Mouse (Mus musculus) embryo, embryonic 10 days (tissue): Measurements from ENCODE around the gene Ost4.
A peak's percentile ranks its signal among the peaks of the same experiment; 100 is the strongest.

Experiments
- DNase-seq: peaks from one replicate; pipeline ENCODE4 v3.0.0-alpha.2; 2015; ENCODE audit warnings: low spot score

Ost4 gene

DNA sequence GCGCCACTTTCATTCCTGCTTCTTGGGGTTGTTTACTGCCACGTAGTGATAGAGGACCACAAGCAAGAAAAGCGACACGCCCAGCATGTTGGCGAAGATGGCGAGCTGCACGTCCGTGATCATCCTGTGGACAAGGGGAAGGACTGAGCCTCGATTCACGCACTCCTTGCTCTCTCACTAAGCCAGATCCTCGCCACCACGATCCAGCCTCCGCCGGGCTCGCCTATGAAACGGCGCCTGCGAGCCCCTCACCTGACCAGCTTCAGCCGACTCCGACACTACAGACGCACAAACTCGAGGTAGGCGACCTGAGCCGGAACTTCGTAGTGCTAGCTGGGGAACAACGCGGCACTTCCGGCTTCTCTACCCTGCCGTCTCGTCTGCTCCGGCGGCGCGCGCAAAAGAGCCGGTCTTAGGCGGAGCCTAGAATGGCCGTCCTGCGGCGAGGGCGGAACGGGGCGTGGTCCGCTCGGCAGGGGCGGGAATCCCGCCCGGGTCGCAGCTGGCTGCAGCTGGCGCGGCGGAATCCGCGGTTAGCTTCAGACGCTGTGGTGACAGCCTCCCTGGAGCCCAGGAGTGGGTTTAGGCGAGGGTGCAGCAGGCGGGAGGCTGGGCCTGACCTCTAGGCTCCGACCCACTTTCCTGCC is at the start of gene Ost4:
Ost4 (minus strand) TSS at position 376 of the 647 bp plus-strand sequence.
- DNase-seq = peak; percentile 98

DNA sequence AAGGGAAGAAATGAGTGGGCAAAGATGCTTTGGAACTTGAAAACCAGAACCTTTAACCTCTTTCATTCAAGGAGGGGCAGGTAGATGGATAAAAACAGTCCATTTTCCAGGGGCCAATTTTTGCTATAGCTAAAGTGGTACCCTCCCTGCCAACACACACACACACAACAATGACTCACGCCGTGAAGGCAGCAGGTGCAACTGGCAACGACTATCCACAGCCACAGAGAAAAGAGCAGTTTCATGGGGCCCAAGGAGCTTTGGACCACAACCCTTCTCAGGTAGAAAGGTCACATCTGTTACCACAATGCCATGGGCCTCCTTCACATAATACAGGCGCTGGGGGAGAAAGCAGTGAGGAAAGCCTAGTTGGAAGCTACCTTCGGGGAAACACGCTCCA is 48.2 kb upstream of the Ost4 start:
- no peak for DNase-seq

DNA sequence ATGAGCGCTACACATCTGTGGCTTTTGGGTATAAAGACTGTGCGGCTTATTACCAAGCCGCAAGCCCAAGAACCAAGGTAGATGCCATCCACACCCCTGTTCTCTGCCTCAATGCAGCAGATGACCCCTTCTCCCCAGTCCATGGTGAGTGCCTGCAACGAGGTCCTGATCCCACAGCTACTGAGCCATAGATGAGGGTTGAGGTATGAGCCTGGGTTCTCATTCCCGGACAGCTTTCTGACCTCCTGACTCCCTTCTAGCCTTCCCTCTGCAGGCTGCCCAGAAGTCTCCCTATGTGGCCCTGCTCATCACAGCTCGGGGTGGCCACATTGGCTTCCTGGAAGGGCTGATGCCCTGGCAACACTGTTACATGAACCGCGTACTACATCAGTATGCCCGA is 47.0 kb upstream of the Ost4 start:
- DNase-seq = no peak

DNA sequence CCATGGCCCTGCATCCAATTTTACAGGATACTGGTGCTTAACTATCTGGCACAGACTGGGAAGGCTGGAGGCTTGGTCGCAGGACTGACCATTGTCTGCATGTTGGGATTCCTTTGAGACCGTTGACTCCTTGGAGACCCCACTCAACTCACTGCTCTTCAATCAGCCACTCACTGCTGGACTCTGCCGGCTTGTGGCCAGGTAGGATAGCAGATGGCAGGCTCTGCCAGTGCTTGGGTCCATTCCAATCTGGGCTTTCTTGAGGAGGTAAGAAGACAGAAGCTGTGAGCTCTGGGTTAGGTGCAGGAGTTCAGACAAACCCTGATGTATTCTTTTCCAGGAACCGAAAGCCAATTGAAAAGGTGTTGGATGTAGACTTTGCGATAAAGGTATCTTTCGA is 46.5 kb upstream of the Ost4 start:
- no peak for DNase-seq

DNA sequence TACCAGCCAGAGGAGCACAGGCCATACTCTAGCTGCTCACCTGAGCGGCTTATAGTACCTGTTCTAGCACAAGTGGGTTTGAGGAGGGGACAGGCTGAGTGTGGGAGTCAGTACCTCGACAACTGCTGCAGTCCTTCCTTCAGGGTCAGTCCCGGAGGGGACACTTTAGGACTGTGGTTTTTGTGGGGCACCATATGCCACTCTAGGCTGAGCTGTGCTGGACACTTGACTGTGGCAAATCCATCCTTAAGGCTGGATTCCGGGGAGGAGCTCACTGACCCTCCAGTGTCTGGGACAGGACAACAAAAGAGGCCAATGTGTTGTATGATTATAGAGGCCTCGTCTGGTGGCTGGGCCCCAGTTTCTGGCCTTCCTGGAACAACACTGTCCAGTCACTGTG is 45.0 kb upstream of the Ost4 start:
- DNase-seq = no peak

DNA sequence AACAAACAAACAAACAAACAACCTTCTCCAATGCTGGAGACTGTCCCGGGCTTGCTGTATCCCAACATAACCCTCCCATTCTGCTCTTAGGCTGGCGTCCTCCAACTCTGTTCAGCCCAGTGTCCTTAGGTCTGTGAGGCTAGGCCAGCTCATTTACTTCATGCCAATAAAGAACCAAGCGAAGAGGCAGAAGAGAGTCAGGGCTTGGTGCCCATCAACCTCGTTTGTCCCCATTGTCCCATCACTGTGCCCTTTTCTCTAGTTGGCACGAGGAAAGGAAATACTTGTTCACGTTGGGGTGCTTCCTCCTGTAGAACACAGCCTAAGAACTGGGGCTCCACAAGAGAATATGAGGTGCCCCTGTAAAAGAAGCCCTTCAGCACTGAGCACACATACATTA is 44.1 kb upstream of the Ost4 start:
- no peak for DNase-seq

DNA sequence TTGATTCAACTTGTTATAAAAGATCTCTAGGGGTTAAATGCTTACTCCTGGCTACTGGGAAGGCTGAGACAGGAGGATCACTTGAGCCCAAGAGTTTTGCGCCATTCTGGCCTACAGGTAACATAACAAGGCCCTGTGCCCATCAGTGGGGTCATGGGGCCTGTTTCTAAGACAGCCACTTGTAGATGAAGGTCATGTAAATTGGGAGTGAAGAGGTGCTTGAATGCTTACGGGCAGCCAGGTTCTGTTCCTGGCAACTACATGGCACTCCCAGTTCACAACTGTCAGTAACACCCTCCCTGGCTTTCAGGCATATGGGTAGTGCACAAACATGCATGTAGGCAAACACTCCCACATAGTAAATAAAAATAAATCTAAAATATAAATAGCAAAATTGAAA is 43.3 kb upstream of the Ost4 start:
- DNase-seq = no peak

DNA sequence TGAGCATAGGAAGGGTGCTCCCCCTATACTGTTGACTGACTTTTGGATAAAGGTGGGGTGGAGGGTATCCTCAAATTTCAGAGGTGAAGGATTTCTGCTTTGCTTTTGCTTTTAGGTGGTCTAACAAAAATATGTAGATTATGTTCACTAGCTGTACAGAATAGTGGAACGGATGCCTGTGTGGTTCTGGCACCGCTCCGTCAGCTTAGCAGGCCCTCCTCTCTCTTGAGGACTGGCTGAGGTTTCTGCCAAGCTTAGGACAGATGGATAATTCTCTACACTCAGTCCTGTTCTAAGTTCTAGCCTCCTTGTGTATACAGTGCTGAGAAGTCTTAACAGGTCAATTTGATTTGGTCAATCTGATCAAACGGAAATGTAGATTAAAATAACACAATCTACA is 42.9 kb upstream of the Ost4 start:
- DNase-seq = no peak

DNA sequence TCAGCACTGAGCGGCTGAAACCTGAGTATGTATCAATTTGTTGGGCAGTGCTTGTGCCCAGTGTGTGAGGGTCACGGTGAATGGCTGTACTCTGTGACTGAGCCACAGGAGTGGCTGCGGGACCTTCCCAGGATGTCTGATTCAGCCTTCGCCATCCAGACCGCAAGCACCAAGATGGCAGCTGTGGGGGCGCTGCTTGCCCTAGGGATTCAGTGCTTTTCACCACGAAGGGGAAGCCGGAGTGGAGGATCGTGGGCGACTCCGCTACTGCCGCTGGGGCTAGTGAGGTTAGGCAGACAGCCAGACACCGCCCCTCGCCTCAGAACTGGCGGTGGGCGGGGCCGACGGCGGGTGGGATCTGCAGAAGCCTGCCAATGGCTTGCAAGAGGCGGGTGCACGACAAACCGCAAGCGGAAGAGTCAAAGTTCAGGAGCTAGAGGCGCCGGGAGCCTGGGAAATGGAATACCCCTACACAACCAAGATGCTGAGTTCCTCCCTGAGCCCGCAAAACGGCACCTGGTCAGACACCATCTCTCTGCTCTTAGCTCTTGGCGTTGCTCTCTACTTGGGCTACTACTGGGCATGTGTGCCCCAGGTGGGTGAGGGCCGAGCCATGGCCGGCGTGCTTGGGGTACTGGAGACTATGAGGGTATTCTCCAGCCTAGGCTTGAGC is 42.2 kb upstream of the Ost4 start:
- peak; percentile 94 for DNase-seq

DNA sequence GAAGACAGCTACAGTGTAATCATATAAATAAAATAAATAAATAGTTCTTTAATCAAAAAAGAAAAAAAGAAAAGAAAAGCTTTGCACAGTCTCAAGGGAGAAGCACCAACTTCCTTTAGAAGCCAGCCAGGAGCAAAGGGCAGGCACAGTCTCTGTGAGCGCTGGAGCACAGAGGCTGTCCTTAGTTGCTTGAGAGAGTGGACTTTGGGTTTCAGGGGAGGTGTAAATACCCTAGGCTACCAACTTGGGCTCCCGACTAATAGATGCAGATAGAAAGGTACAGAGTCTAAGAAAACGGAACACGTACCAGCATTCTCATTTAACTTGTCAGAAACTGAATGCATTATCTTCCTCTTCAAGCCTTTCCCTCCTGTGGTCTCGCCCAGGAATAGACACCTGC is 41.0 kb upstream of the Ost4 start:
- no peak for DNase-seq

DNA sequence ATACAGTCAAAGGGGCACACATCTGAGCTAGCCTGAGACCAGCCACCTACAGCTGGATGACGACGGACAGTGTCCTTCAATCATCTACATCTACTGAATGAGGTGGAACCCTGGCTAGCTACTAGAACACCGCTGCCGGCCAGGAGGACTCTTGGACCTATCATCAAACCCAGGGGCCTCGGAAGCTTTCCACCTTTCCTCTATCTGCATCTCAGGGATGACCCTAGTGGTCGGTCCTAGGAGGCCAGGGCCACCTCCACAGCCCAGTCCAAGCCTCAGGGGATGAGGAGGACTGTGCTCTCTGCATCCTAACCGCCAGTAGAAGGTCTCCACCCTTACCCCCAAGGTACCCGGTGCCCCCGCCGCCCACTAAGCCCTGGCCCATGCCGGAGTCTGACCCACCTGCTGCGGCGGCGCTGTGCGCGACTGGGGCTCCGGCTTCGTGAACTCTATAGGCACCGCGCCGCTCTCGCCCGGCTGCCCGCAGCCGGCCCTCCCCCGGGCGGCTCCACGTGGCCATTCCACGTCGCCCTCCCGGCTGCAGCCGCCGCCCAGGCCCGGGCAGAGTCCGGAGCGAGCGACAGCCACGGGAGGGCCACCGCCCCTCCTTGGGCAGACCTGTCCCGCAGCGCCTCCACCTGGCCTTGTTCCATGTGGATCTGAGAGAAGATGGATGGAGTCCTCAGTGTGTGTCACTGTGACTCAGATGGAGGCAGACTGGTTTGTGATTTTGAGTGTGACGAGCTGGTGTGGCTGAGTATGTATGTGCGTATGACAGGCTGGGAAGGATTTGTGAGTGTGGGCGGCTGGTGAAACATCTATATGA is 37.6 kb upstream of the Ost4 start, which contains the start of gene Cgref1:
Cgref1 (minus strand) TSS at position 636 of the 826 bp plus-strand sequence.
- peak; percentile 81 for DNase-seq

DNA sequence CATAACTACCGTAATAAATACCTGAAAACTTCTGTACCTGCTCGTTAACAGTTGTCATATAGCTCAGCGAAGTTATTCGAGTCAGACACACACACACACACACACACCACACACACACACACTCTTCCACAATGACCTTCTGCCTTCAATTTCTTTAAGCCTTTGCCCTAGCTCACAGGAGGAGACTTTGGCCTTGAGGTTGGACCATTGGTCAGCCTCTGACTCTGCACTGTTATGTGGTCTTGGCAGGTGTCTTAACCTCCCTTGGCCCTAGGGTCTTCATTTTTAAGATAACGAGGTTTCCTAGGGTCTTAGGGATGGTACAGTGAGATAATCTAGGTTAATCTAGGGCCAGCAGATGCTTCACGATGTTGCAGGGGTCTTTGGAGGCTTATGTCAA is 36.8 kb upstream of the Ost4 start:
- no peak for DNase-seq

DNA sequence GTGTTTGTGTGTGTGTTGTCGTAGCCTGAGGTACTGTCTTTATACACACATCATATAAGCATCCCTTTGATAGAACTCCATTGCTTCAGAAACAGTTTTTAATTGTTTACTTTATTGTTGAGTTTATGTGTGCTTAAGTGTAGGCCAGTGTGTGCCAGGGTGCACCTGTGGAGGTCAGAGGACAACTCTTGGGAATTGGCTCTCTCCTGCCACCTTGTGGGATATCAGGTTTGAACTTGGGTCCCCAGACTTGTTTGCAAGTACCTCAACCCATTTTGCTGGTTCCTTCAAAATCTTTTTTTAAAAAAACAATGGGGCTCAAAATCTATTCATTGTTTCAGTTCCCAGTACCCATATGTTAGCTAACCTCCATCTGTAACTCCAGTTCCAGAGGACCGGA is 35.4 kb upstream of the Ost4 start:
- DNase-seq = peak; percentile 33

DNA sequence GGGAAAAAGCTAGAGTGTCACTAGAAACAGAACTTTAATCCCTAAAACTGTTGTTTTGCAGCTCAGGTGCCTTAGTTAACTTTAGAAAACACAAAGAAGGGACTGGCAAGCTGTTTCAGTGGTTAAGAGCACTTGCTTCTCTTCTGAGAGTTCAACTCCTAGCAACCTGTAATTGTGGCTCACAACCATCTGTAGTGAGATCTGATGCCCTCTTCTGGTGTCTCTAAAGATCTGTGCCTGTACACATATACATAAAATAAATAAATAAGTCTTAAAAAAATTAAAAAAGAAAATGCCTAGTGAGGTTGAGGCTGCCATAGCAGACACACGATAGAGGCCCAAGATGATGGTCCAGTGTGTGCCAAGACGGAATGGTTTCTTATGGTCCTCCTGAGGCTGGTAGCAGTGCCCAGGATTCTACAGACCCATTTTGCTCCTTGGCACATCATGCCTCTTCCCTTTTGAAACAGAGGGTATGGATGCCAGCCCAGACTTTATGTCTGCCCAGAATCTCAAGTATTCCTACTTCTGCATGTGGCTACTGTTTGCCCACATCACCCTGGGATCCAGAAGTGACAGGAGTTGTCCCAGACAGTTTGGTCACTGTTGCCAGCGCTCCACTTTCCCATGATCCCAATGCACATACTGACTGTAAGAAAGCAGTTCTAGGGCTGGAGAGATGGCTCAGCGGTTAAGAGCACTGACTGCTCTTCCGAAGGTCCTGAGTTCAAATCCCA is 27.3 kb upstream of the Ost4 start:
- no peak for DNase-seq

DNA sequence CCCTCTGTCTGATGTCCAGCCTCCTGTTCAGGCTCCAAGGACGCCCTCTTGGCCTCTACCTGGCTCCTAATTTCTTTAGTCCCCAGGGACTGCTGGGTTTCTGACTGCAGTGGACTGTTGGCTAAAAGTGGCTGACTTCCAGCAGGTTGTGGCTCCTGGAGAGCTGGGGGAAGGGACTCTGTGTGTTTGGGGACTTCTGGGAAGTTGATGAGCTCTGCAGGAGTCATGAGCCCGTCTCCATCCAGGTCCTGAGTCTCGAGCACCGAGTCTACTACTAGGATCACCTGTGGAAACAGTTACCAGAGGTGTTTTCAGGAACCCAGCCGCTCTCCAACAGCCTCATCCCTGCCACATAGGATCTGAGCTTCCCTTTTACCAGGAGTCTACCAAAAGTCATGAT is 26.1 kb upstream of the Ost4 start:
- no peak for DNase-seq

DNA sequence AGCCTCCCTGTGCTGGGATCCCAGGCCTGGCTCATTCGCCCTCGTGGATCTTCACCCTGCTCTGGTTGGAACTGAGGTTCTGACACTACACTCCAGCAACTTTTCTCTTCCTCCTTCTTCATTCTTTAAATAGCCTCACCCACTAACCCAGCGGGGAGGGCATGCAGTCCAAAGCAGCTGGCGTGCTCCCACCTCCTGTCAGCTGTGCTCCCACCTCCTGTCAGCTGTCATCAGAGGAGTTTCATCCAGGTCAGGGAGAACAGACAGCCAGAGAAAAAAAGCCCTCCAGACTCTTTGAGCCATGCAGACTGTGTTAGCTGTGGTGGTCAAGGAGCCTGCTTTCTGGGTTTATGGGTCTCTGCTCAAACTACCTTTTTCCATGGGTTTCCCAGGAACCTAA is 23.8 kb upstream of the Ost4 start:
- DNase-seq = no peak

DNA sequence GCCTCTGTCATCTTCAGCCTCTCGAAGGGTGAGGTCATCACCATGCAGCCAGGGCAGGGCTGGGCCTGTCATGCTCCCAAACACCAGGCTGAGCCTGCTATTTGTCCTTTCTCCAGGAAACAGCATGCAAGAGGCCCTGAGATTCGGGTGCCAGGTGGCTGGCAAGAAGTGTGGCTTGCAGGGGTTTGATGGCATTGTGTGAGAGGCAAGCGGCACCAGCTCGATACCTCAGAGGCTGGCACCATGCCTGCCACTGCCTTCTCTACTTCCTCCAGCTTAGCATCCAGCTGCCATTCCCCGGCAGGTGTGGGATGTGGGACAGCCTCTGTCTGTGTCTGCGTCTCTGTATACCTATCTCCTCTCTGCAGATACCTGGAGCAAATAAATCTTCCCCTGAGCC is 23.3 kb upstream of the Ost4 start:
- DNase-seq = no peak

DNA sequence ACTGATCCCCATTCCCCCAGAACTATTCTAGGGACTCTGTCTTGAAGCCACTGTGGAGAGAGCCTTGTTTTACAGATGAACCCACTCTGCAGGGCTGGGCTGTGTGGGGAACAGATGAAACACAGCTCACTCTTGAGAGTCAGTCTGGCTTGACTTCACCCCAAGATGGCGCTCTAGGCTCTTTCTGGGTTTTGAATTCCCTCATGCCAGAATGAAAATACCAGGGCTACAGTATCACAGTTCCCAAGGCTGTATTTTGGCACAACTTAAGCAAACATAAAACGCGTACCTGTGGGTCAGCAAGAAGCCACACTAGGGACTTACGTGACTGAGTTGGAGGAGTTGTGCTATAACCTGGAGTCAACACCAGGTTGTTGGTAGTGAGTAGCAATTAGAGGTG is 22.5 kb upstream of the Ost4 start:
- peak; percentile 57 for DNase-seq

DNA sequence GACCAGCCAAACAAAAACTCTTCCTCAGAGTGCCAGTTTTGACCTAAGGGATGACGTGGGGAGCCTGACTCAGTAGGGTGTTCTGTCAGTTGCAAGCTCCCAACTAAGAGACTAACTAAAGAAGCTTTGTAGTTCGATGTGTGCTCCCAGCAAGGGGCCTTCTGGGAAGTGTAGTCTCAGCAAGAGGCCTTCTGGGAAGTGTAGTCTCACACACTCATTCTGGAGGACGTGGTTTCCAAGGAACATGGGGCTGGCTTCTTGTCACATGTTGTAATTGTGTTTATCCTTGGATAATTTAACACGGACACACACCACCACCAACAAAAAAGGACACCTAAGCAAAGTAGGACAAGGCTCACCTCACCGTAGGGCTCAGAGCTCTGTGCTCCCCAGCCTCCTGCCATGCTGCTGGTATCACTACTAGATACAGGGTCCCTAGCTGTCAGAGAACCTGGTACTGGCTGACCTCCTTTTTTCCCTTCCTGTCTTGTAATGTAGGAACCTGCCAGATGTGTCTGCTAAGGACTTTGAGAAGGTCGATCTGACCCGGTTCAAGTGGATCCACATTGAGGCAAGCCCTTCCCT is 20.4 kb upstream of the Ost4 start:
- DNase-seq = peak; percentile 60

DNA sequence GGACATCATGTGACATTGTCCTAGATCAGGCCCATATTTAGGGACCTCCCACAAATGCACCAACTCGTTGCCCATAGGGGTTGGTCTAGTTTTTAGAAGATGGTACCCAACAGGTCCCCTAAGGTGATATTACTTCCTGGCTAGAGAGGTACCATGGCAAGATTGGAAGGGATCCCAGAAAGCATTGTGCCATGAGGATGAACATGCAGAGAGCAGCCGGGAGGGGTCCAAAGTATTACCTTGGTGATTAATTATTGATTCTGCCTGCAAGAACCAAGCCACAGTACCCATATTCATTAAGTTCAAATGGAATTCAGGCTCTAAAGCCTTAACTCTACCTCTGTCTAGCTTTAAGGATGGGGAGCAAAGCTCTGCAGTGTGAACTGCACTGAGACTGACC is 18.5 kb upstream of the Ost4 start:
- no peak for DNase-seq

DNA sequence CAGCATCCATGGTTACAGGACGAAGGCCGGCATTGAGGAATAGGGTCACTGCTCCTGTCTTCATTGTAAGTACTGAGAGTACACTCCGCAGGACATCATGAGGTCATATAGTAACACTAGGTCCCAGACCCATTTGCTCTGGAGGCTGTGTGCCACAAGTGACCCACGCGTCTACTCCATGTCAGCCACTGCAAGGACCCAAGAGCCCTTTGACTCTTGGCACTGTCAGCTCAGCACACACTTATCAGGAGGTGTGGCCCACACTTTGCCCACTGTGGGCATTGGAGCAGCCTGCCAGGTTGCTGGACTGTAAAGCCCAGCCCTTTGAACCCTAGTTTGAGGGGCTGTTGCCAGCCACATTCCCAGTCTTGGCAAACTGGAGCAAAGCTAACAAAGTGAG is 17.6 kb upstream of the Ost4 start:
- no peak for DNase-seq

DNA sequence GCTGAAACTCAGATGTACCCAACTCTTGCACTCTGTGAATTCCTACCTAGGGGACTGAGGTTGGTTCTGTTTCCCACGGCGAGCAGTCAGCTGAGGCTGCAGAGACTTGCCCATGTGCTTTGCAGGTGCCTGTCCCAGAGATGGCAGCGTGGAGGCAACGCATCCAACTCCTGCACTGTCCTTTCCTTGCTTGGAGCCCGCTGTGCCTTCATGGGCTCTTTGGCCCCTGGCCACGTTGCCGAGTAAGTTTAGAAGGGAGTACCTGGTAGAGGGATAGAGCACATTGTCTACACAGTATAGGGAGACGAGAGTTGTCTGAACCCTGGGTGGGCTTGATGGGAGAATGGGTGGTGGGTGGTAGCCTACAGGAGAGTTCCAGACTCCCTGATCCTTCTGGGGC is 17.0 kb upstream of the Ost4 start:
- DNase-seq = no peak
